Mouse (Mus musculus) lung, adult 2 months (tissue): Measurements from ENCODE around the gene Zfp276. TPM values are rescaled to one million over a fixed set of nuclear protein-coding genes. Genes with fewer than 3 reads are reported as not detected.
"Not testable (repeated sequence)": the region's sequence is repeated elsewhere in the genome, so short reads cannot be mapped to it uniquely, and the experiment has no call there.

Experiments used
- DNase-seq: peaks from one replicate; pipeline ENCODE4 v3.0.0; 2022
- H3K4me1 ChIP-seq: fragments of 200-500 bp; 2 replicates; pipeline ENCODE4 v1.6.1; 2011; ENCODE audit warnings: low read length; ENCODE audit not compliant: control insufficient read depth, insufficient read depth
- H3K4me3 ChIP-seq: fragments of 200-500 bp; replicated peaks from 2 replicates; pipeline ENCODE3; 2011; ENCODE audit warnings: low read depth, mild to moderate bottlenecking, control low read depth, low read length; ENCODE audit errors: extremely low read depth
- CTCF ChIP-seq: fragments of 200-500 bp; IDR thresholded peaks from 2 replicates; pipeline ENCODE4 v1.5.1; 2011; ENCODE audit warnings: mild to moderate bottlenecking, low read length, control low read depth; ENCODE audit not compliant: insufficient read depth
- POLR2A ChIP-seq: fragments of 200-500 bp; IDR thresholded peaks from 2 replicates; pipeline ENCODE4 v1.6.1; 2011; ENCODE audit warnings: low read depth, mild to moderate bottlenecking, control low read depth, low read length, borderline replicate concordance; ENCODE audit errors: extremely low read depth
- WGBS: fragments of 180-500 bp; shearing (Covaris S2); methylation state at CpG from one replicate; pipeline ENCODE4 v1.1.7; 2018; 5-methylcytosine and 5-hydroxymethylcytosine counted together
- polyA plus RNA-seq: library from polyadenylated mRNA; depleted of rRNA; stranded (reverse); fragments of >200 nt; gene quantifications from 2 replicates; pipeline ENCODE4 v1.2.3, GENCODE M21; 2012; rRNA removed

The Zfp276 gene
- polyA plus RNA-seq, result 34.1 and 37.8 TPM in 2 replicates

DNA sequence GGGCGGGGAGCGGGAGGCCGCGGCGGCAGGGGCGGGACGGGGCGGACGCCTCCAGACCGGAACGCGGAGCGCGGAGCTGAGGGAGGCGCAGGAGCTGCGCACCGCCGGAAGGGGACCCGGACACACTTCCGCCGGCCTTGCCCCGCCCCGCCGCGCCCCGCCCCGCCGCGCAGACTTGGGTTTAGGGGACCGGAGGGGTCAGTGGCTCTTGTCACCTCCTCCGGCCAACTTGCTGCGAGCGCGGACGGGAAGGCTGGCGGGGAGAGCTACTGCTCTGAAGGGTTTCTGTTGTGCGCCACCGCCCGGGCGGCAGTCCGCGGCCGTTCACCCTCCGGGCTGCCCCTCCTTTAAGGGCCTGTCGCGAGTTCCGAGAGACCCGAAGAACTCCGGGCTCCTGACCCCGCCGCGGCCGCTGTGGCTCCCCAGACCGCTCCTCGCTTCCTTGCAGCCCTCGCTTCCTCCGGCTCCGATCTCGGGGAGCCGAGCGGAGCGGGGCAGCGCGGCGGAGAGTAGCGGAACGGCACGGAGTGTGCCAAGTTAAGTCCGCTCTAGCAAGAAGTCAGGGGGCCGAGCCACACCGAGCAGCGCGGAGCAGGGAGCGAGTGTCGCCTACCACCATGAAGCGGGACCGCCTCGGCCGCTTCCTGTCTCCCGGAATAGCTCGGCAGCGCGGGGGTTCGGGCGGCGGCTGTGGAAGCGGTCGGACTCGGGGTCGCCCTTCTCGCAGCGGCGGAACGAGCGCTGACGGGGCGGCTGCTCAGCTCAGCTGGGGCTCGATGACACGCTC is at the start of gene Zfp276, which contains the start of gene Vps9d1:
Gene Zfp276, plus strand, starts transcription at position 97 of the 787 bp plus-strand sequence.
Gene Vps9d1, minus strand, starts transcription at position 250 of the 787 bp plus-strand sequence.
- H3K4me1 ChIP-seq, result peaks cover 10% of the 10 kb centered on the region
- peak; percentile 53; the same call in 1 of the 2 replicates for TF ChIP-seq POLR2A
- no peak for TF ChIP-seq CTCF
- peak within 1 kb of the TSS; percentile 88 for H3K4me3 ChIP-seq
- DNase-seq, result peak; percentile 84
- WGBS, result under 1% methylated on average over 98 of the region's 99 CpGs

DNA sequence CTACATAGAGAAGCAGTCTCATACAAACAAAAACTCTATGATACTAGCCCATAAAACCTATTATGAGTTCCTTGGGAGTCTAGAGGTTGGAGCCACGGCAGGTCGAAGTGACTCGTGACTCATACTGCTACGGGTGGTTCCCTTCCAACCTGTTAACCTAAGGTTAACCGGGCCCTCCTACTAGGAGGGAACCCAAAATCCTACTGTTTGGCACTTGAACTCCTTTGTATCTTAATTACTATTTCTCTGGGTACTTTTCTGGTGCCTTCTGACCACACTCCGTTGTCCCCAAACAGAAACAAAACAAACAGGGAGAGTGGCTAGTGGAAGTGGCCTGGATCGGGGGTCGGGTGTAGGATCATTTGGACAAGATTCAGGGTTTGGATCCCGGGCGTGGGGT is 42.1 kb upstream of the Zfp276 start:
- Histone ChIP-seq H3K4me1 (0 out of 2 replicates have a peak, but pooled peaks cover 2% of the 10 kb centered on the region), H3K4me3 (peak overlapping the region; percentile 89)
- TF ChIP-seq POLR2A (no peak), CTCF (no peak)
- WGBS, result 23% methylated on average over 10 of the region's 10 CpGs
- no peak for DNase-seq

DNA sequence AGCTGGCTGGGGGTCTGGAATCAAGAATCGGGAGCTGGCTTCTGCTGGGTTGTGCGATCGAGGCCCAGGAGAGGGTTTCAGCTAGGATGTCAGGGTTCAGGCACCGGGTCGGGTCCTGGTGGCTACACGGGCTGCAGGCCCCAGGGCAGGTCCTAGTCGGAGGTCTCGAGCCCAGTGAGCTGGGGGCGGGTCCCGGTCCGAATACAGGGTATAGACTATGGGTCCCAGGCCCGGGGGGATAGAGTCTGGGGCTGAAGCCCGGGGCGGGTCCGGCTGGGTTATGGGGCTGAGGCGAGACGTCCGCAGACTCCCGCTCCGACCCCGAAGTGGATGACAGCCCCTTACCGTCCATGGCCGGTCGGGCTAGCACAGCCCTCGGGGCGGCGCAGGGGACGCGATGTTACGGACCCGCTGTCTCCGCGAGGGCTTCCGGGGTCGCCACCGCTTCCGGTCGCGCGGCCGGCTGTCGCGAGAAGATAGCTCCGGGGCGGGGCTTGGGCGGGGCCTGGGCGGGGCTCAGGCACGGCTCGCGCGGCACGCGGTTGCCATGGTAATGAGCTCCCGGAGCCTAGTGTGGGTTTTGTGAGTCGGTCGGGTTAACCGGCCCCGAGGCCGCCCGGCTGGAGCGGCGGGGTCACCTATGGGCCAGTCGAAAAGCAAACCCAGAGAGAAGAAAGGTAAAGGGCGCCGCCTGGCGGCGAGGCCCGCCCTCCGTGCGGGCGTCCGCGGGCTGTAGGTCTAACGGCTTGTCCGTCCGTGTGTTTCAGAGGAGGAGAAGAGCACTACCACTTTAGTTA is 41.5 kb upstream of the Zfp276 start, which contains the start of the genes Chmp1a and Spata33:
Gene Chmp1a, minus strand, starts transcription at position 443 of the 797 bp plus-strand sequence.
Gene Spata33, plus strand, starts transcription at position 512 of the 797 bp plus-strand sequence.
- Histone ChIP-seq H3K4me3 (peak within 1 kb of the TSS; percentile 89), H3K4me1 (0 out of 2 replicates have a peak, but pooled peaks cover 2% of the 10 kb centered on the region)
- under 1% methylated on average over 76 of the region's 76 CpGs for WGBS
- peak; percentile 86 for DNase-seq
- TF ChIP-seq POLR2A (peak; percentile 91), CTCF (peak; percentile 50)

DNA sequence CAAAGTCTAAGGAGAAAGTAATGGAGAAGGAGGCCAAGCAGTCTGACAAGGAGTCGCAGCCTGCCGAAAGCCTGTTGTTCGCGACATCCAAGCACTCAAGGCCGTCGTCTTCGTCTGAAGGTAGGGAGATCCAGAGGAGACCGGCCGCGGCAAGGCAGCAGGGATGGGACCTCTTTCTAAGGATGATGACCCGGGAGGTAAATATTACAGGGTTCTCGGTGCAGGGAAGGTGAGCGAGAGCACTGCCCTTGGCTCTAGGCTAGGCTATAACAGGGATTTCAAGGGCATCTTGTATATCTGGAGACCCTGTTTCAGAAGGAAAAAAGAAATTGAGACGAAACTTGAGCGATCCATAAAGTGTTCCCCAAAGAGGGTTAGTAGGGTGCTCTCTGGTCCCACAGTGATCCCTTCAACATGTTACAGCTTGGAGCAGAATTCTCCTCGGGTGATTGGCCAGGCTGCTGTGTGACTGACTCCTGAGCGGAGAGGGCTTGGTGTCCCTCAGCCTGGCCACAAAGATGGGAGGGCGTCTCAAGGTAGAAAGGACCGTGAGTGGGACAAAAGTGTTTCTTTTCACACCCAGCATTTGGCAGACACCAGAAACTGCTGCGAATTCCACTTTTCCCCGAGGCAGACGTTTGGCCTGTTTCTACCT is 40.8 kb upstream of the Zfp276 start:
- 16% methylated on average over 22 of the region's 22 CpGs for WGBS
- H3K4me1 ChIP-seq, result 0 out of 2 replicates have a peak, but pooled peaks cover 2% of the 10 kb centered on the region
- peak overlapping the region; percentile 89 for H3K4me3 ChIP-seq
- TF ChIP-seq POLR2A (no peak), CTCF (no peak)
- DNase-seq, result no peak

DNA sequence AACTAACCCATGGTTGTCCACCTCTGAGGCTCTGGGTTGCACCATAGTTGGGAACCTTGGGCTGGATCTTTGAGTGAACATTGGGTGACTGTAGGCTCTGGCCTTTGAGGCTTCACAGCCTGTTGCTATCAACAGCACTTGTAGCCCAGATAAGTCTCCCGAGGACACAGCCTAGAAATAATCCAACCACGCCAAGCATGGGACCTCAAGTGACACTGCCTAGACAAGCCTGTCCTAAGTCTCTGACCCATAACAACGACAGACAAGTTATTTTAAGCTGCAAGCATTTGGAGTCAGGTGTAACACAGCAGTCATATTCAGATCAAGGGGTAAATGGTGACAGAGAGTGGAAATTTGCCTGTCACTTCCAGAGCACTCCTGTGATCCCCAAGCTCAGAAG is 38.6 kb upstream of the Zfp276 start:
- no peak for DNase-seq
- 63% methylated on average over 3 of the region's 3 CpGs for WGBS
- Histone ChIP-seq H3K4me3 (no peak overlapping the region), H3K4me1 (0 out of 2 replicates have a peak, but pooled peaks cover 2% of the 10 kb centered on the region)
- TF ChIP-seq POLR2A, result no peak
- no peak for TF ChIP-seq CTCF

DNA sequence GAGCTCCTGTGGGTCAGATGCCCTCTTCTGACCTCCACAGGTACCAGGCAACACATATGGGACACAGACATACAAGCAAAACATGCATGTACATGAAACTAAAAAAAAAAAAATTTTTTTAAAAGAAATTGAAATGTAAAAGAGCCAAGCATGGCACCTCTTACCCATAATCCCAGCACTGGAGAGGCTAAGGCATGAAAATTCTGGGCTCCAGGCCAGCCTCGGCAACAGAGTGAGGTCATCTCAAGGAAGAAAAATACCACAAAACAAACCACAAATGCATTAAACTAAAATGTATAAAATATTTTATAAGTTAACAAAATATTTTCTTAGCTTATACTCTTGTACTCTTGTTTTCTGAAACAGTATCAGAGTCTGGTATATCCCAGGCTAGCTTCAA is 33.1 kb upstream of the Zfp276 start:
- 37% methylated on average over 1 of the region's 1 CpGs for WGBS
- no peak for TF ChIP-seq POLR2A
- no peak for DNase-seq
- no peak overlapping the region for H3K4me3 ChIP-seq
- H3K4me1 ChIP-seq, result peaks cover 3% of the 10 kb centered on the region; the same call in 1 of the 2 replicates

DNA sequence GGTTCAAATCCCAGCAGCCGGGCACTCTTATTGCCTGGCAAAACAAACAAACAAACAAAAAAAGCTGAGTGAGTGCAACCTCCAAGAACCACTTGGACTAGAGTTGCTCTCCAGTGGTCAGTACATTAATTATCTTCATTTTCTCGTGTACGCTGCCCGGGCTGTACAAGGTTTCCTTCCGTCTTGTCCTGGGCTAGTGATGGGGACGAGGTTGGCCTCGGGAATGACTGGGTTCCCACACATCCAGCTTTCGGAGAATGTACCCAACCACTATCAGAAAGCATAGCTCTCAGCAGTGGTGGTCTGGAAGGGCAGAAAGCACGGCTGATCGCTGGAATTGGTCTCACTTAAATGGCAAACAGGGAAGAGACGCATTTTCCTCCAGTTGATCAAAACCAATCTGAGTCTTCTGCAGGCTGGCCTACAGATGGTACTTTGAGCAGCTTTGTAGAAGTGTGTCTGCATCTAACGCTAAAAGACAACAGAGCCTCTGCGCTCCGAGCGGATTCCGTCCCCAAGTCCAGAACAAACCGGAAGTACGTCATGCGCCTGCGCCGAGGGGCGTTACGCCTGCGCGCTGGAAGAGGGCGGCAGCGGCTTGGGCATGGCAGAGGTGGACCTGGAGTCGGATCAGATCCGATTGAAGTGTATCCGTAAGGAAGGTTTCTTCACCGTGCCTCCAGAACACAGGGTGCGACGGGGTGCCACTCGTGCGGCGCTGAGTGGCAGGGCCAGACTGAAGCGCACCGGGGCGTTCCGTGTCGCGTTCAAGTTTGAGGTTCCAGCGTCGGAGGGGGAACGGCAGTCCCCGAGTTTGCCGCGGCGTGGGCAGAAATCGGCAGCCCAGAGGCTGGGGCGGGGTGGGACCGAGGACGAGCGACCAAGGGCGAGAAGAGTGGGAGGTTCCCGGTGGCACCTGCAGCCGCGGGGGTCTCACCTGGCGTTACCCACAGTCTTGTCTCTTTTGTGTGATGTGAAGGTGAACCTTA is 29.4 kb upstream of the Zfp276 start, which contains the start of gene Cdk10:
Gene Cdk10, plus strand, starts transcription at position 565 of the 989 bp plus-strand sequence.
- Histone ChIP-seq H3K4me1 (peaks cover 3% of the 10 kb centered on the region; the same call in 1 of the 2 replicates), H3K4me3 (peak within 1 kb of the TSS; percentile 94)
- DNase-seq, result peak; percentile 94
- 2% methylated on average over 59 of the region's 59 CpGs for WGBS
- TF ChIP-seq POLR2A (peak; percentile 98), CTCF (no peak)

DNA sequence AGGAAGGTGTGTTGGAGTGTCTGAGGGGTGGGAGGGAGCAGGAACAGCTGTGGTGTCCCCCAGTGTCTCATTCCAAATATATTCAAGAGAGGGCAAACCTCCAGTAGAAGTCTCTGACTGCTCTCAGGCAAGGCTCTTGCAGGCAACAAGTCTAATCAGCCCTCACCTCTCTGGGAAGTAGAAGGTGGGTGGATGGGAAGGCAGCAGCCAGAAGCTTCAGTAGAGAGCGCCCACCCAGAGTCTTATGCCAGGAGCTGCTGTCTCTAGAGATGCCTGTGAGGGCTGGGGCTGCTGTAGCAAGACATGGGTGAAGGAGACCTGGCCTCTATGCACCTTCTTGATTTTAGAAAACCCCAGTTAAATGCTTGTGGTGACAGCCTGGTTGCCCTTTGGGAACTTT is 25.6 kb upstream of the Zfp276 start:
- TF ChIP-seq CTCF (no peak), POLR2A (no peak)
- WGBS, result 100% methylated on average over 1 of the region's 1 CpGs
- no peak for DNase-seq
- Histone ChIP-seq H3K4me1 (peaks cover 3% of the 10 kb centered on the region; the same call in 1 of the 2 replicates), H3K4me3 (no peak overlapping the region)

DNA sequence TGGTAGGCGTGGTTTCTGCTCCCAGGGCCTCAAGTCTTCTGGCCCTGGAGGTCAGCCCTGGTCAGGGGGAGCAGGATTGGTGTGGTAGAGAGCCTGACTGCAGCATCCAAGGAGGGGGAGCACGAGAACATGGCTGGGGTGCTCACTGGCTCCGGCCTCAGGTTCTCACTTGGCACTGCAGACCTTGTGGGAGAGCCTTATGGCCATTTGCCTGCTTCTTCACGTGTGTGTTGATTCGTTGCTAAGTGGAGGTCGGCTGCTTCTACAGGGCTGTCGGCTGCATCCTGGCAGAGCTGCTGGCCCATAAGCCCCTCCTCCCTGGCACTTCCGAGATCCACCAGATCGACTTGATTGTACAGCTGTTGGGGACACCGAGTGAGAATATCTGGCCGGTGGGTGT is 23.7 kb upstream of the Zfp276 start:
- not testable (repeated sequence) for H3K4me3 ChIP-seq, H3K4me1 ChIP-seq, DNase-seq
- WGBS, result 84% methylated on average over 11 of the region's 11 CpGs
